Mouse (Mus musculus) heart, adult 11 months (tissue): ENCODE measurements around the gene Pcbp2.

ENCODE experiments used
- DNase-seq: peaks from one replicate; pipeline ENCODE4 v3.0.0; 2022

Gene Pcbp2

DNA sequence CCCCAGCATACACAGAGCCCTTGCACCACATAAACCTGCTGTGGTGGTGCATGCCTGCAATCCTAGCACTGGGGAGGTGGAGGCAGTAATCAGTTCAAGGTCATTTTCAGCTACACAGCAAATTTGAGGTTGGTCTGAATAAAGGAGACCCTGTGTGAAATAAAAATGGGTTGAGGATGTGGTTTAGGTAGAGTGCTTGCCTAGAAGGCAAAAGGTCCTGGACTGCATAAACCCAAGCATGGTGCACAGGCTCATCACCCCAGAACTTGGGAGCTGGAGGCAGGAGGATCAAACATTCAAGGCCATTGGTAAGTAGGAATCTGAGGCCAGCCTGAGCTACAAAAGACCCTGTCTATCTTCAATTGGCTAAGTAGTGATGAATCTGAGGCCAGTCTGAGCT lies 37.2 kb downstream of the Pcbp2 start:
- peak; percentile 82 for DNase-seq

DNA sequence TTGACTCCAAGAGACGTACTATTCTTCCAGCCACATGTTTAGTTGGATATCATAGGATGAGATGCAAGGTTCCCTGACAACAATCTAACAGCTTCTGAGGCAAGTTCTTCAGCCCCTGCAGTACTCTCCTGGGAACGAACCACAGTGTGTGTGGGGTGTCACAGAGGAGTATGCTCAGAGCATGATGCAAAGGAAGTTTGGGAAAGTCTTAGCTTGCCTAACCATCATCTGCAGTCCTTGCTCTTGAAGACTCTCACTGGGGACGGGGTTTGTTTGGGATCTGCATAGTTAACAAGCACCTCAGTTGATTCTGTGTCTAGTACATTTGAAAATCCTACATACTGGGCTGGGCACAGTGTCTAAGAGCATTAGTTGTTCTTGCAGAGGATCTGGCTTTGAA lies 38.0 kb downstream of the Pcbp2 start:
- DNase-seq, result peak; percentile 64

DNA sequence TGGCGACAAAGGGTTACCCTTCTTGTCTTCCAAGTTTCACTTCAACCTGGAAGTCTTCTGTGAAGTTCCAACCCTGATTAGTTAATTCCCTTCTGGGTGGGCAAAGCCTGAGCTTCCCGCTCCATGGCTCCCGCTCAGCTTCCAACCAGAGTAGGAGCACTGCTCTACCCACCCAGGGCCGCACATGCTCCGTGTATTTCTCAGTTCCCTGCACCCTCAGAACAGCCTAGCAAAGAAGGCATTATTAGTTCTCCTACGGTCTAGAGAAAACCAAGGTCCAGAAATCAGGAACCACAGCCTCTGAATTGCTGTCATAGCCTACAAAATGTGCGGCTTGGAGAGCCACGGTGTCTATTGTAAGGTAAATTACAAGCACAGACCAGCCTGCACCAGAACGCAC lies 39.8 kb downstream of the Pcbp2 start:
- peak; percentile 90 for DNase-seq

DNA sequence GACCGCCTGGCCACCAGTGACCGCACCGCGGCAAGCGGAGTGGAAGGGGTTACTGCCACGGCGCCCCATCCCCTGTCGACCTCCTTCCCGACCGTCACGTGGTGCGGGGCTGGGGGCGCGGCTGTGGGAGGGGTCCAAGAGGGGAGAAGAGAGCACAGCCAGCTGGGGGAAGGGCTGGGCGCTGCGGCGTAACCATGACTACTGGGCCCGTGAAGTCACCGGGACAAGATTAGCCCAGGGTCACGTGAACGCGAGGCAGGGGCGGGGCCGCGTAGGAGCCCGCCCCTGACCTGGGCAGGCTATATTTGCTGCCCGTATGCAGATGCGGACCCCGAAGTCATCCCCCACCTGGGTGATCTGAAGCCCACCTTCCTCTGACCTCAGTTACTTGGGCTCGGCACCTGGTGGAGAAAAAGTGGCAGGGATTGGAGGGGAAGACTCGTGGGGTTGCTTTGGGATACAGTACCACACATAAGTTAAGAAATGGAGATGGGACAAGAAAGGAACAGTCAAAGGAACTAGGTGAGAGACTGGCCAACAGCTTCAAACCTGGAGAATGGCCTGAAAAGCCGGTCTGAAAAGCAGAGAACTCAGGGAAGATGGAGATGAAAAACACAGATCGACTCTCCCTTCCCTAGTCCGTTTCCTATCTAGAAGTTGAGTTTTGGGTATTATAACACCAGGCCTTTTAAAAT lies 40.4 kb downstream of the Pcbp2 start:
- peak; percentile 99 for DNase-seq

DNA sequence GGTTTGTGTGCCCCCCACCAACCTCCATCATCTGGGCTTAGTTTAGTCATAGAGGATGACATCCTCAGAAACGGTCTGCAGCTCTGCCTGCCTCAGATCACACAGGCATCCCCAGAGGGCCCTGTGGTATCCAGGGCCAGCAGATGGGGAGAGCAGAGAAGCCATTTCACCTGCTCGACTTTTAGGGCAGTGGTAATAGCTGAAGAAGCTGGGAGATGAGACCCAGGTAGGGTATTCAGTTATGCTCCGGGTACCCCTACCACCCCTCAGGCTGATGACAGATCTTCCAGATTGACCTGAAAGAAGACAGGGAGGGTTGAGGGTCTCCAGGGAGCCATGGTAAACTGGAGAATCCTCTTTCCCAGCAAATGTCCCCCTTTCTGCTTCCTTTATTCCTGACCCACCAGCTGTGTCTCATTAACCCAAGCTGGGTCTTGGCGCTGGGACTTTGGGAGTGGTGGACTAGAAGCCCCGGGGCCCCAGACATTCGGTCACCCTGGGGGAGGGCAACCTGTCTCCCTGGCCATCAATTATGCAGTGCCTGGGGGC lies 41.0 kb downstream of the Pcbp2 start:
- peak; percentile 91 for DNase-seq

DNA sequence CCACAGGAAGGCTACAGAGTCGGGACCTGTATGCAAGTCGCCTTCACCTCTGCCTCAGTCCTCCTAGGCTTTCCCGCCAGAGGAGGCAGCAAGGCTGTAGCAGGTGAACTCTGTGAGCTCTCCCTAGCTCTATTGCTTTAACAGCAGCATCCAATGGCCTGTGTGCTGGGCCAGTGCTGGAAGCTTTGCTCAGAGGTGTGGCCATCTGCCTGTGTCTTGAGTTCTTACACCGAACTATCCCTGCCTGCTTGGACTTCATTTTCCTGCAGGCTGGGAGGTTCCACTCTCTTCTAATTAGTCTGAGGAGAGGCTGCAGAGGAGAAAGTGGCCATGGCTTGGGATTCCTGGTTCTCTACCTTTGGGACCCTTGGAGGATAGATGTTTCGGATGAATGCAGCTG lies 41.7 kb downstream of the Pcbp2 start:
- DNase-seq, result peak; percentile 88

DNA sequence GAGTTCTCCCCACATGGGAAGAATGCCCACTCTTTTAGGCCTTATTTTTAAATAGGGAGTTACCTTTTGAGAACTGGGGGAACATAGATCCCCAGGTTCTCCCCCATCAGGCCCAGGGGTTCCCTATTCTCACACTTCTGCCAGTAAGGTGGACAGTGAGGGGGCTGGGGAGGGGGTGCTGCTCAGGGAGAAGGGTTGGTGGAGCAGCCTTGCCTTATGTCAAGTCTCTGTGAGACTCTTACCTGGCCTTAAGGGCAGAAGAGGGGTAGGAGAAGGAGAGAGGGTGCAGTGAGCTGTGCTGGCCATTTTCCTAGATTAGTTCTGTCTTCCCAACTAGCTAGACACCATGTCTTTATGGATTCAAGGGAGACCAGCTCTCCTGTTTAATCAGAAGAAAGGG lies 42.1 kb downstream of the Pcbp2 start:
- peak; percentile 70 for DNase-seq

DNA sequence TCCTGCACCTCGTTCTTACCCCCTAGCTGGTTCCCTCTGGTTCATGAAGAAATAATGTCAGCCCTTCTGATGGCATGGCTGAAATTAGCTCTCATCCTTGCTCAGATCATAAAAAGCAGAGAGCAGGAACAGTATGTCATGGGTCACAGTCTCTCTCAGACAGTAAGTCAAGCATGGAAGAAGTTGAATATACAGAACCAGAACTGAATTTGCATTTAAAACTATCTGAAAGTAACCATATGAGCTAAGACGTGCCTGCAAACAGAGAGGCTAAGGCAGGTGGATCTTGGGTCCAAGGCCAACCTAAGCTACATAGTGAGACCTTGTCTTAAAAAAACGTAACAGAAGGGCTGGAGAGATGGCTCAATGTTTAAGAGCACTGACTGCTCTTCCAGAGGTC lies 42.7 kb downstream of the Pcbp2 start:
- peak; percentile 45 for DNase-seq

DNA sequence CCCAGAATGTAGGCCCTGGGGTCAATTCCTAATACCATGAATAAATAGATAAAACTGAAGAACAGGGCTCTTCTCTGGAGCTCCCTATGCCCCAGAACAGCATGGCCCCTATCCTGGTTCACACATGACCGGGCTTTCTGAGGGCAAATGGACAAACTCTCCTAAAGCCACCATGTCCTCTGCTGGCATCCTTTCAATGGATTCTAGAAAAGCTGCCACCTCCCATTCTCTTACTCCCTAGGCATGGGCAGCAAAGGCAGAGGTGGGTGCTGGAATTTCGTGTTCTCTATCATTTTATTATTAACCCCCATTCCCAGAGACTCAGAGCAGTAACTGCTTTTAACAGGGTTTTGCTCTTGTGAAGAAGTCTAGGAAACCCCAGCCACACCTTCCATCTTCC lies 44.9 kb downstream of the Pcbp2 start:
- peak; percentile 90 for DNase-seq

DNA sequence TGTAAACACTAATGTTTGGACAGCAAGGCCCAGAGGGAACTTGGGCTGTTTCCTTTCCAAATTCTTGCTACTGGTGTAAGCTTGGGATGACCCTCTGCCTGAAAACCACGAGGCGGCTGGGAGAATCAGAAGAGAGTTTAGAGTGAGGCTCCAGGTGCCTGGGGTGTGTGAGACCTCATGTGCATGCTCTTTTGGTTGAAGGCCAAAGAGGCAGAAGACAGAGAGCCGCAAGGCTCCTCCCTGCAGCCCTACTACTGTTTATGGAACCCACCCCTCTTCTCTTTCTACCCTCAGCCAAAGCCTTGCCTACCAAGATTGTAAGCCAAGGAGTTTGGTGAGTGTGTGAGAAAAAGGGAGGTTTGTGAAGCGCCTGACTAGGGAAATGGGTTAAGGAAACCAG lies 45.5 kb downstream of the Pcbp2 start:
- peak; percentile 95 for DNase-seq

DNA sequence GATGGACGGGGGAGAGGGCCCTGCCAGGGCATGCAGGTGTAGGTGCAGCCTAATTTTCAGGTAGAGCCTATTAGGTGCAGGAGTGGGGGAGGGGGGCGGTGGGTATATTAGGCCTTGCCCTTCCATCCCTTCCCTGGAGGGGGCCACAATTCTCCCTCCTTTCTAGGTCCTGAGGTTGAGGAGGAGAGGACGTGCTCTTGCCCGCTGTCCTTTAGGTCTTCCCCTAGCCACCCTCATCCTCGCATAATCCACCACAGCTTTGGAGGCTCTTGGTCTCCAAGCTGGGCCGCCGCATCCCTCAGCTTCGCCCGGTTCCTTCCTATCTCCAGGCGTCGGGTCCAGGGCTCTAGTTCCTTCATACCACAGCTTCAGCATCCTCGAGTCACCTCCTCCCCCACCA lies 46.0 kb downstream of the Pcbp2 start:
- DNase-seq, result peak; percentile 96

DNA sequence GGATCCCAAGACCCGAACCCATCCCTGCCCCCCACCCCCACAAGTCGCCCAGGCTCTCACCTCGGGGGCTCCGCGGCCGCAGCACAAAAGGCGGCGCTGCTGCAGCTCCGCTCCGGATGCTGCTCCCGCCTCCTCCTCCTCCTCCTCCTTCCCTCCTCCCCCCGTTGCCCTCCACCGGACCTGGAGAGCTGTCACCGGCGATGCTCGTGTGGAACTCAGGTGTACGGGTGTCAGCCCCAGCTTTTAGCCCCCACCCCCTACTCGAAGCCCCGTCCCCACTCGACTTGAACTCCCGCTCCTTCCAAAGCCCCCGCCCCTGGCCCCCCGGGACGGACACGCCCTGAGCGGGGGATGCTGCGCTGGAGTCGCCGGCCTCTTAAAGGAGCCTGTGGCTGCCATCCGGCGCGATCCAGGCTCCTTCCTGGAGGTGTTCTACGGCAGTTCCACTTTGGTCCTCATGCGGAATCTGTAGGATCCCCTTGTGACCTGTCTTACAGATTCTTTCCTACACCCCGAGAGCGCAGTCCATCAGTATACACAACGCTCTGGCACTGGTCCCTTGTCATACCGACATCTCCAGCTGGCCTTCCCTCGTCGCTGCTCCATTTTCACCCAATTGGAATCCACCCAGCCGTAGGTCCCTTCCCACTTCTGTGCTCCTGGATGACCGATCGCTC lies 46.5 kb downstream of the Pcbp2 start, which contains the start of gene Map3k12:
TSS of gene Map3k12 (minus strand) at position 337 of the 677 bp plus-strand sequence.
- DNase-seq, result peak; percentile 99

DNA sequence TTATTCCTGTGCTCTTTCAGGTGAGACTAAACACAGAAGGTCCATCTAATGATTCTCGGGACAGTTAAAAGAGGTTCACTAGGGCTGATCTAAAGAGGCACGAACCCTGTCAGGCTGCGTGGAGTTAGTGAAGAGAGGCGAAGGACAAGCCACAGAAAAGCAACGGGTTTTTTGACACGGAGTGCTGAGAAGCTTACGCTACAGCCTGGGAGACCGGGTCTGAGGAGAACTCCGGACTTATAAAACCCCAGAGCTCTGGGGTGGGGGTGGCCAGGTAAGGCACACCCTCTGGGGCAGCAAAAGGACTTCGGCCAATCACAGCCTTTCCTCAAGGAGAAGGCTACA lies 47.3 kb downstream of the Pcbp2 start:
- no peak for DNase-seq

DNA sequence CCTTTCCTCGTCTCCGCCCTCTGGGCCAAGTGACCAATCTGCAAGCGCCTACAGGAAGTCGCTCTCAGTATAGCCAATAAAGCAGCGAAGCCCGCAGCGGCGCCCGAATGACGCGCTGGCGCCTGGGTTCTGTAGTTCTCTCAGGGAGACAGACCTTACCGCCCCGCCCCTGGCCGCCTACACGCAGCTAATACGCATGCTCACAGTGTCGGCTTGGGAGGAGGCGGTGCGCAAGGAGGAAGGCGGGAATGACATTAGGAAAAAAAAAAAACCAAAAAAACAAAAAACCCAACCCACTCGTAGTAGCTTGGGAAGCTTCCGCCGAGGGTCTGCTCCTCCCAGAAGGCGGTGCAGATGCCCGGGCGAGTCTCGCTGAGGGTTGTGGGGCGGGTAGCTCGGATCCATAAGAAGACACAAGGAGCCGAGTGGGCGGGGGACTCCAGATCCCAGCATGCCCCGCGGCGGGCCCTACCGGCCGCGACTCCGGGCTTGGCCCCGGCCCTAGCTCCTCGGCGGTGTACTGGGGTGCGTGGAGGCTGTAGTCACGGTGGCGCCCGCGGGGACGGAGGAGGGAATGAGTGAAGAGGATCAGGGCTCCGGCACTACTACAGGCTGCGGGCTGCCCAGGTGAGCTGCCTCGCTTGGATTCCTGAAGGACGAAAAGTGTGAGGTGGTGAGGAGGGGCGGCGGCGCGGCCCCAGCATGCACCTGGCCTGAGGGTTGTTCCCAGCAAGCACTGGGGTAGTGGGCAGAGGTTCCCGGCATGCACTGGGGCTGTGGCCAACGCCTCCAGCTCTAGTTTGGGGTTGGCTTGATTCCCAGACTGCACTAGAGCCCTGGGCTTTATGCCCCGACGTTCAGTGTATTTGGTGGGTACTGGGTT lies 47.9 kb downstream of the Pcbp2 start, which contains the start of gene Tarbp2:
TSS of gene Tarbp2 (plus strand) at position 217 of the 883 bp plus-strand sequence.
- DNase-seq, result peak; percentile 100

DNA sequence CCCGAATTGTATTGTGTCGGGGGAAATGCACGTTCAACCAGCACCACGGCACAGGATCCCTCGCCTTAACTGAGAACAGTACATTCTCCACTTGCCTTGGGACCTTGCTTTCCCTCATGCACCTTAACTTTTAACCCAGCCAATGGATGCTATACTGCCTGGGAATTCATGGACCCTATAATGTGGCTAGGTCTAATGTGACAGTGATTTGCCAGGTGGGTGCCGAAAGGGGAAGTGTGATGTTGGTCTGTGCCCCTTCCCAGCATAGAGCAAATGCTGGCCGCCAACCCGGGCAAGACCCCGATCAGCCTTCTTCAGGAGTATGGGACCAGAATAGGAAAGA lies 48.5 kb downstream of the Pcbp2 start:
- DNase-seq, result no peak

DNA sequence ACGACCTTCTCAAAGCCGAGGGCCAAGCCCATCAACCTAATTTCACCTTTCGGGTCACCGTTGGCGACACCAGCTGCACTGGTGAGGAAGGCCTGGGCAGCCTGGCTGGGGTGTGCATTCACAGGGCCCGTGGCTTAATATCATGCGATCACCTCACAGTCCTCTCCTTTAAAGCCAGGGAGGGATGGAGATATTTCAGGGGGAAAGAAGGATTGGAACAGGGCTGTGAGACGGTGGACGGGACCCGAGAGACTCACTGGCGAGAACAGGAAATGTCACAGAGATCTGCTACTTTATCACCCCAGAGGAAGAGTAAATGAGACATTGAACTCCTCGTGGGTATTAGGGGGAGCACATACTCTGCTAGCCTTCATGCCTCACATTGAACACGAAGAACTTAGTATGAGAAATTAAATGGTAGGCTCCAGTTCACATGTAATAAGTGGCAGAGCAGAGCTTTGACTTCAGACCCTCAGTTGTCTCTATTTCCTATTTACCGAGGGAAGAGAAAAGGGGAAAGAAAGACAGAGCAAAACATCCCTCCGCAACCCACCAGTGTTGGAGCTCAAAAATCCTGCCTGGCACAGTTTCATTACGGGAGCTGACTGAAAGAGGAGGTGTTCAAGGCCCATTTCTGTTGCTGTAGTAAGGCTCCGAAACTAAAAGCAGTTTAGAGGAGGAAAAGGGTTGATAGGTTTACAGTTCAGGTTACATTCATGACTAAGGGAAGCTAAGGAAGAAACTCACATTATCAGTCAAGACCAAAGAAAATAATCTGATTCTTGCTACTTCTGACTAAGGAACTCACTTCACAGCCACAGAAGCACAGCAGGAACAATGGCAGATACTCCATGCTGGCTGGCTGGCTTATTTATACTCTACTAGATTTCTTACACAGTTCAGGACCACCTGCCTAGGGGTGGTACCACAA lies 49.1 kb downstream of the Pcbp2 start:
- DNase-seq, result peak; percentile 70

DNA sequence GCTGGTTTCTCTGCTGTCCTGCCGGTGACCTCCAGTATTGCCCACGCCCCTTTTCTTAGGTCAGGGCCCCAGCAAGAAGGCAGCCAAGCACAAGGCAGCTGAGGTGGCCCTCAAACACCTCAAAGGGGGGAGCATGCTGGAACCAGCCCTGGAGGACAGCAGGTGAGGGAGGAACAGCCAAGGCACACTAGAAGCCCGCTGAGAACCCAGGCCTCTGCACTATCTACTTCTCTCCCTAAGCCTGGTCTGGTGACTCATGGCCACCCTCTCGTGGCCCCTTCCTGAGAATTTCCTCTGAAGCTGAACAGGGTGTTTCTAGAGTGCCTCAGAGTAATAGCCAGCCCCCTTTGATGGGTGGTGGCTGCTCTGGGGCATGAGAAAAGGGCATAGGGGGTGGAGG lies 50.1 kb downstream of the Pcbp2 start:
- DNase-seq, result peak; percentile 94

DNA sequence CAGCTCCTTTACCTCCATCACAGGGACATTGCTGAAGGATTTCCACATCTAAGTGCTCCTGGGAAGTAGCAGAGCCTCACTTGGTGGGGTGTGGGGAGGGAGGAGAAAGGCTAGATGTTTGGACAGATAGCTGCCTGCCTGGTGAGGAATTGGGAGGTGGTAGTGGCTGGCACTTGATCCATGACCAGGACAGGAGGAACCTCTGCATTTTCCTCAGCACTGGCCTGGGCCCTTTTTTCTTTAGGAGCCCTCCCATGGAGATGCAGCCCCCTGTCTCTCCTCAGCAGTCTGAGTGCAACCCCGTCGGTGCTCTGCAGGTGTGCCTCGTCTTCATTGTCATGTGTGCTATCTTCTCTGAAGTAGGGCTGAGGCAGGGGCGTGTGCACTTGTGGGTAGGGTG lies 51.1 kb downstream of the Pcbp2 start:
- peak; percentile 86 for DNase-seq

DNA sequence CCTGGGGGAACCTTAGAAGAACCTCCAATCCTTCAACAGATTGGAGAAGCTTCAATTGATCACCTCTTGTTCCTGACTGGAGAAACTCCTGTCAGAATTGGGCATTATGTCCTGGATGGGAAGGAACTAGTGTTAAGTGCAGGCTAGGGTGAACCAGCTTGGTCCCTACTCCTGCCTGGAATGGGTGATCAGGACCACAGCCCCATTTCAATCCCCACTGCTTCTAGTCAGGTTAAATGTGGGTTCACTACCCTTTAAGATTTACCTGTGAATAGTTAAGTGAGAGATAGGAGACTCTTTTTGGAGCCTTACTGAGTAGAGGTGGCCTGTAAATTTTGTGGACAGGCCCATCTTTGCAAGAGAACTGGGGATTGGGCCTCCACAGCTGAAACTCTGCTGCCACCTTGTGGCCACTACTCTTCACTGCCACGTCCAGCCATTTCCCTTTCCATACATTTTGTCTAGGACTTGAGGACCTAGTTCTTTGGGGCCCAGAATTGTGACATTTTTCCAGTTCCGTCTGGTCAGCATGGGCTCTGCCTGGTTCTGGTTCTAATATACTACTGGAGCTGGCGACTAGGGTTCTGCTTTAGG lies 54.6 kb downstream of the Pcbp2 start, which contains the start of gene Npff:
TSS of gene Npff (minus strand) at position 51 of the 594 bp plus-strand sequence.
- DNase-seq, result peak; percentile 94

DNA sequence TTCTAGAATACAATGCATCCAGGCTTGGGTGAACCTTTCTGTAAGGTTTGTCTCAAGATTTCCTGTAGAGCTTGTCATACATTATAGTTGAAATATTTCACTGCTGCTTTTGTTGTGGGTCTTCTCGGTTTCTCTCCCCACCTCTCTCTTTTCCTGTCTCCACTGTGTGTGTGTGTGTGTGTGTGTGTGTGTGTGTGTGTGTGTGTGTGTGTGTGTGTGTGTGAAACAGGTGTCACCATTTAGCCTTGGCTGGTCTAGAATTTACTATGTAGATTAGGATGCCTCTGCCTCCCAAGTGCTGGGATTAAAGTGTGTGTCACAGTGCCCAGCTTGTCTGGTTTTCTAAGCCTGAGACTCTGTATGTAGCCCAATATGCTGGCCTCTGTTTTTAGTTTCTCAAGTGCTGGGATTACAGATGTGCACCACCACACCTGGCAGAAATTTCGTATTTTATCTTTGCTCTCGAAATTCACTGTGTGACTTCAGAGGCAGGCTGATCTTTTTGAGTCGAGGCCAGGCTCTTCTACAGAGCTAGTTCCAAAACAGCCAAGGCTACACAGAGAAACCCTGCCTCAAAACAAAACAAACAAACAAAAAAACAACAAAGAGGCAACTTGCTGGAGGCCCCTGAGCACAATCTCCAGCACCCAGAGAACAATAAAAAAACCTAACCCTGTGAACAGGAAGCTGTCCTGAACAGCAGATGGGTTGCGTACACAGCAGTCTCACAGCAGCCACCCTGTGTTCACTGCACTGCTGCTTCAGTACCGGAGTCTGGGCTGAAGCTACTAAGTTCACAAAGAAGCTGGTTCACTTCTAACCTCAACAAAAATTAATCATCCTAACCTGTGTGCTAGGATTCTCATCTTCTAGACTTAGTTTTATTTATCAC lies 56.0 kb downstream of the Pcbp2 start:
- DNase-seq, result peak; percentile 72

DNA sequence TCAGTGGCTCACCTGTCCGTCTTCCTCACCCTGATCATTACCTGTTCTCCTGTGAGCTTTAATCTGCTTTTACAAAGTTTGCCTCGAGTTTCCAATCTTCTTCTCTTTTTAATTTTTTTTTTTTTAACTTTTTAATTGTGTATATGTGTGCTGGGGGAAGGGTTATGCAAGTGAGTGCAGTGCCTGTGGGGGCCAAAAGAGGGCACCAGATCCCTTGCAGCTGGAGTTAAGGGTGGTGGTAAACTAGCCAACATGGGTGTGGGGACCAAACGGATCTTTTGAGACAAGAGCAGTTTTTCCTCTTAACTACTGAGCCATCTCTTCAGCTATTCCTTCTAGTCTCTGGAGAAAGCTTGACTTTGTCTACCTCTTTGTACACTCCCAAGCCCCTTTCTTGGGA lies 57.6 kb downstream of the Pcbp2 start:
- peak; percentile 61 for DNase-seq
